Comparison of ENCODE assay signal across 7 mouse cellular contexts in genomic region chr3:37978481-37978880, GRCm38 (mm10).
DNase-seq lines count a peak whose midpoint lies in the region; ATAC-seq lines count a peak whose summit lies in the region.

No protein-coding gene starts in this region.

- peak; percentile 39 for DNase-seq in T-cell, adult 2 months (ENCODE audit: low spot score)
- peak; percentile 57 to 59 for DNase-seq in cerebellum, postnatal 36 days
- peak; percentile 91 to 93 for DNase-seq in heart, adult 9 months (ENCODE audit: low spot score in 2 of 2)
- DNase-seq in layer of hippocampus, postnatal 10 days (ENCODE audit: low spot score in 2 of 2): peak; percentile 16 to 23
- DNase-seq in lung, postnatal 4 days: peak; percentile 77 to 87
- DNase-seq in urinary bladder, postnatal 25 days (ENCODE audit: low spot score): peak; percentile 70

- peak; percentile 70 for ATAC-seq in CD4-positive, CD25-positive, alpha-beta regulatory T cell, adult 4 months

Comparison
In these comparisons a context has a peak if more than half of its experiments do, and no peak if none do; other contexts are left out.
1. Peak in every context shown above with its lines: DNase-seq and ATAC-seq.
2. DNase-seq: peak in every context shown above with its lines; median percentile 92 in heart, adult 9 months; 82 in lung, postnatal 4 days; 70 in urinary bladder, postnatal 25 days; 58 in cerebellum, postnatal 36 days; 39 in T-cell, adult 2 months; 20 in layer of hippocampus, postnatal 10 days.